Mouse (Mus musculus) ES-Bruce4 (cell line): Measurements from ENCODE around the gene Nsun5. TPM values are rescaled to one million over a fixed set of nuclear protein-coding genes. Genes with fewer than 3 reads are reported as not detected.

ENCODE experiments used
- H3K27ac ChIP-seq: 2 replicates; pipeline ENCODE4 v1.5.1; 2012; ENCODE audit warnings: low read length, inconsistent platforms; ENCODE audit not compliant: insufficient read depth
- H3K27me3 ChIP-seq: 2 replicates; pipeline ENCODE4 v1.6.1; 2012; ENCODE audit warnings: mild to moderate bottlenecking, low read length, inconsistent platforms; ENCODE audit not compliant: control insufficient read depth, poor library complexity, insufficient read depth, severe bottlenecking
- H3K36me3 ChIP-seq: 2 replicates; pipeline ENCODE4 v1.6.1; 2012; ENCODE audit warnings: inconsistent platforms, mild to moderate bottlenecking, low read length, moderate library complexity; ENCODE audit not compliant: control insufficient read depth, poor library complexity, insufficient read depth, severe bottlenecking
- H3K4me1 ChIP-seq: one replicate; pipeline ENCODE4 v1.8.1; 2011; ENCODE audit warnings: low read length; ENCODE audit not compliant: control insufficient read depth, insufficient read depth
- H3K4me3 ChIP-seq: 2 replicates; pipeline ENCODE4 v1.5.1; 2011; ENCODE audit warnings: low read depth, mild to moderate bottlenecking, low read length
- H3K9ac ChIP-seq: 2 replicates; pipeline ENCODE4 v1.6.1; 2012; ENCODE audit warnings: low read depth, mild to moderate bottlenecking, inconsistent platforms; ENCODE audit not compliant: poor library complexity, severe bottlenecking
- H3K9me3 ChIP-seq: replicated peaks from 2 replicates; pipeline ENCODE4 v1.6.1; 2012; ENCODE audit warnings: mild to moderate bottlenecking, low read length, inconsistent platforms; ENCODE audit not compliant: control insufficient read depth, poor library complexity, insufficient read depth, severe bottlenecking
- CTCF ChIP-seq: IDR thresholded peaks from one replicate; pipeline ENCODE4 v1.8.1; 2011; ENCODE audit warnings: low read depth, low read length
- EP300 ChIP-seq: IDR thresholded peaks from 2 replicates; pipeline ENCODE4 v1.6.1; 2011; ENCODE audit warnings: low read depth, low read length; ENCODE audit not compliant: insufficient read depth
- POLR2A ChIP-seq: IDR thresholded peaks from one replicate; pipeline ENCODE4 v1.8.1; 2011; ENCODE audit warnings: low read length; ENCODE audit not compliant: insufficient read depth
- polyA plus RNA-seq: library from polyadenylated mRNA; stranded (reverse); fragments of >200 nt; gene quantifications from 2 replicates; pipeline ENCODE4 v1.2.4, GENCODE M21; 2011; ENCODE audit warnings: low read depth; ENCODE audit not compliant: missing spikeins, insufficient read depth, insufficient read length

Gene Nsun5
- polyA plus RNA-seq, 1 experiment = 18.8 TPM

GRCm38 (mm10) chr5:135375167-135375566 is 5.4 kb downstream of the Nsun5 start:
- Histone ChIP-seq H3K27ac (no peak overlapping the region), H3K4me1 (no peaks in the 10 kb centered on the region), H3K36me3 (peaks cover 38% of the 10 kb centered on the region), H3K9ac (no peak overlapping the region), H3K4me3 (no peak overlapping the region), H3K9me3 (no peaks in the 10 kb centered on the region), H3K27me3 (no peaks in the 10 kb centered on the region)
- TF ChIP-seq POLR2A (no peak), CTCF (no peak), EP300 (no peak)

- no peak for TF ChIP-seq CTCF
- TF ChIP-seq EP300 = no peak
- TF ChIP-seq POLR2A = no peak
- H3K4me1 ChIP-seq = no peaks in the 10 kb centered on the region
- no peak overlapping the region for H3K27ac ChIP-seq
- no peak overlapping the region for H3K4me3 ChIP-seq
- no peak overlapping the region for H3K9ac ChIP-seq
- H3K9me3 ChIP-seq = no peaks in the 10 kb centered on the region
- H3K27me3 ChIP-seq = no peaks in the 10 kb centered on the region
- H3K36me3 ChIP-seq = peaks cover 48% of the 10 kb centered on the region
These were observed 6.6 kb downstream of the Nsun5 start for GRCm38 (mm10) chr5:135376341-135376740.

DNA sequence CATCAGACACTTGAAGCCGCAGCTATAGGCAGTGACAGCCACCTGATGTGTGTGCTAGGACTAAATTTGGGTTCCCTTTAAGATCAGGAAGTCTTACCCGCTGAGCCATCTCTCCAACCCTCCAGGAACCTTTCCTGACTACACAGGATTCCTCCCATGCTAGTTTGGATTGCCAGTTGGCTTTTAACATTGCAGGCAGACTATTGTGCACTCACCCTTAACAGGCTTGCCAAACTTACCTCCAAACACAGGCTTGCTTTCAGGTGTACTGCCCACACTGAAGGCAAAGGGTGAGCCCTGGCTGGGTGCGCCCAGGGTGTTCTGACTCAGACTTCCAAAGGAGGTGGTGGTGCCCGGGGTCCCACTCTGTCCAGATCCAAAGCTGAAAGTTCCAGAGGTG is 10.9 kb downstream of the Nsun5 start:
- TF ChIP-seq POLR2A = no peak
- no peak for TF ChIP-seq EP300
- TF ChIP-seq CTCF = no peak
- no peak overlapping the region for H3K9ac ChIP-seq
- no peaks in the 10 kb centered on the region for H3K27me3 ChIP-seq
- H3K9me3 ChIP-seq = no peaks in the 10 kb centered on the region
- H3K4me1 ChIP-seq = no peaks in the 10 kb centered on the region
- no peak overlapping the region for H3K27ac ChIP-seq
- no peak overlapping the region for H3K4me3 ChIP-seq
- peaks cover 65% of the 10 kb centered on the region for H3K36me3 ChIP-seq

DNA sequence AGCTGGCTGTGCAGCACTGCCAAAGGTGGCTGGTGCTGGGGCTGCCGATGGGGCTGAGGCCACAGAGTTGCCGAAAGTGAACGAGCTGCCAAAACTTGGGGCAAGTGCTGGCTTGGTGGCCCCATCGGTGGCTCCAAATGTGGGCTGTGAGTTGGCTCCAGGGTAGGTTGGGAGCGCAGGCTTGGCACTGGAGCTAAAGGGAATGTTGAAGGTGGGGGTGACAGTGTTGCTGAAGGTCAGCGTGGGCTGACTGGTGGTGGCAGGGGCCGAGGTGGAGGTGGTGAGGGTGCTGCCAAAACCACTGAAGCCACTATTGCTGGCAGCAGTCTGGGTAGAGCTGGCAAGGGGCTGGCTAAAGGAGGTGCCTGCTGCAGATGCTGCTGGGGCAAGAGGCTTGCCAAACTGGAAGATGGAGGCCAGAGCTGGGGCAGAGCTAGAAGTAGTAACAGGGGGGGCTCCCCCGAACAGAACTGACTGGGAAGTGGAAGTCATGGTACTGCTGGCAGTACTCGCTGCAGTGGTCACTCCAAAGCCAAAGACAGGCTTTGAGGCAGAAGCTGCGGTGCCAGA is 11.7 kb downstream of the Nsun5 start:
- TF ChIP-seq EP300 (no peak), POLR2A (no peak), CTCF (no peak)
- Histone ChIP-seq H3K9ac (no peak overlapping the region), H3K4me1 (no peaks in the 10 kb centered on the region), H3K9me3 (no peaks in the 10 kb centered on the region), H3K36me3 (peaks cover 61% of the 10 kb centered on the region), H3K27ac (no peak overlapping the region), H3K4me3 (no peak overlapping the region), H3K27me3 (no peaks in the 10 kb centered on the region)

DNA sequence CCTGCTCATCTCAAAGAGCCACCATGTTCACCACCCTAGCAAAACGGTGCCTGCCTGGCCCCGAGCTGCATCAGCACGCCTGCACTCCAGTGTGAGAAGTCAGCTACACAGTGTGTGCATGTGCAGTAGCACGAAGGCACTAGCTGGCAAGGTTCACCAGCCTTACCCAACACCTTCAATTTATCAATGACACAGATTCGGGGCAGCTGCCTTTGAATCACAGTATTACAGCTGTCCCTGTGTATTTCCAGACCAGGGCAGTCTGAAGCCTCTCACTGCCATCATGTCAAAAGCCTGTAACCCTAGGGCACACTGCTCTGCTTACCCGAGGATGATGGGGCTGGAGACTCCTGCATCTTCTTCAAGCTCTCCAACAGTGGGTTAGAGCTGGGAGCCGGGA is 13.0 kb downstream of the Nsun5 start:
- peaks cover 67% of the 10 kb centered on the region for H3K36me3 ChIP-seq
- no peak for TF ChIP-seq CTCF
- TF ChIP-seq EP300 = no peak
- TF ChIP-seq POLR2A = no peak
- no peak overlapping the region for H3K4me3 ChIP-seq
- no peak overlapping the region for H3K9ac ChIP-seq
- H3K4me1 ChIP-seq = no peaks in the 10 kb centered on the region
- H3K9me3 ChIP-seq = no peaks in the 10 kb centered on the region
- H3K27ac ChIP-seq = no peak overlapping the region
- no peaks in the 10 kb centered on the region for H3K27me3 ChIP-seq

DNA sequence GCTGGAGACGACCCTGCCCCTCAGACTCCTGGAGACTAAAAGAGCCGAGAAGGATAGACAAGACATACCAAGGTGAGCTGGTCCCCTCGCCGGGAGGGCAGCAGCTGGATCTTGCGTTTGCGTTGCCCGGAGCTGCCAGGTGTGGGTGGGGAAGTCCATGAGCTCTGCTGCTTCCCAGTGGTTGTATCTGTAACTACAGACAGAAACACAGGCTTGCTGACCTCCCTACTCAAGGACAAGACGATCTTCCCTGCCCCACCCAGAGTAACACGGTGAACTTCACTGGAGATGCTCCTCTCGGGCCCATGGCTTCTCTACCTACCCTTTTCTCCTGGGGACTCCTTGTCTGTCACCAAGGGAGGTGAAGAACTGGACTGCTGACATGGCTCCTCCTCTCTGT is 14.0 kb downstream of the Nsun5 start:
- TF ChIP-seq CTCF = no peak
- Histone ChIP-seq H3K4me1 (no peaks in the 10 kb centered on the region), H3K4me3 (no peak overlapping the region), H3K9me3 (no peaks in the 10 kb centered on the region), H3K27ac (no peak overlapping the region), H3K27me3 (no peaks in the 10 kb centered on the region), H3K36me3 (peaks cover 64% of the 10 kb centered on the region), H3K9ac (no peak overlapping the region)
